Mouse (Mus musculus): ENCODE measurements around the gene Golga4. TPM values are rescaled to one million over a fixed set of nuclear protein-coding genes. Genes with fewer than 3 reads are reported as not detected.
A peak's percentile ranks its signal among the peaks of the same experiment; 100 is the strongest.

The Golga4 gene
- polyA plus RNA-seq, 1 experiment from 2014 or later: 52.5 TPM

GRCm38 (mm10) chr9:118569328-118569727 is 63.3 kb downstream of the Golga4 start:
- no peaks in the 10 kb centered on the region for H3K9me3 ChIP-seq (ENCODE audit: control insufficient read depth)
- ATAC-seq: no peak
- no peaks in the 10 kb centered on the region for H3K4me1 ChIP-seq (replicated peaks; ENCODE audit: control insufficient read depth, insufficient read depth, low read length)
- WGBS: 88% methylated on average over 6 of the region's 6 CpGs
- H3K4me3 ChIP-seq (ENCODE audit: low read depth, low read length): no peak overlapping the region
- peaks cover 89% of the 10 kb centered on the region for H3K36me3 ChIP-seq (ENCODE audit: control insufficient read depth, insufficient read depth)
- H3K27me3 ChIP-seq (replicated peaks; ENCODE audit: control insufficient read depth, insufficient read depth, low read length): no peaks in the 10 kb centered on the region
- TF ChIP-seq CTCF (IDR thresholded peaks at IDR 0.05; ENCODE audit: low read depth): no peak
- H3K27ac ChIP-seq (ENCODE audit: low read depth, low read length): no peak overlapping the region
- no peak overlapping the region for H3K4me2 ChIP-seq (replicated peaks; ENCODE audit: low read depth)
- no peak overlapping the region for H3K9ac ChIP-seq (ENCODE audit: low read depth, low read length)

GRCm38 (mm10) chr9:118570865-118571264 is 64.8 kb downstream of the Golga4 start:
- peaks cover 89% of the 10 kb centered on the region for H3K36me3 ChIP-seq (ENCODE audit: control insufficient read depth, insufficient read depth)
- 74% methylated on average over 4 of the region's 4 CpGs for WGBS
- TF ChIP-seq CTCF (IDR thresholded peaks at IDR 0.05; ENCODE audit: low read depth): peak; percentile 37; the same call in 1 of the 2 replicates

DNA sequence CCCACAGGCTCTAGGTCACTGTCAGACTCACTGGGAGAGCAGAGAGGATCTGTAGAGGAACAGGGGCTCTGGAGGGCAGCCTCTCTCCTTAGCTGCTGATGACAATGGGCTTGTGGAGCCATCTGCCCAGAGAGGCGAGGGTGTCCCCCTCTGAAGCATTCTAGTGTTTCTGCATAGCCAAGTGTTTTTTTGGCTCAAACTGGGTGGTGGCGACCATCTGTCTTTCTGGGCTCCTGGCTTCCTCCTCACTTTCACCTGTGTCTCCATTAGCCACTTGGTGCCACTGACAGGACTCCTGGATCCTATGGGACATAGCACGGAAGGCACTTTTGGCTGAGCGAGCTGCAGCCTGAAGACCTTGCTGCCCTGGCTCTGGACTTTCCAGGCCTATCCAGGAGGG is 65.6 kb downstream of the Golga4 start:
- Histone ChIP-seq H3K9ac (ENCODE audit: low read depth, low read length) (no peak overlapping the region), H3K4me2 (replicated peaks; ENCODE audit: low read depth) (no peak overlapping the region), H3K4me1 (replicated peaks; ENCODE audit: control insufficient read depth, insufficient read depth, low read length) (no peaks in the 10 kb centered on the region), H3K9me3 (ENCODE audit: control insufficient read depth) (no peaks in the 10 kb centered on the region), H3K4me3 (ENCODE audit: low read depth, low read length) (no peak overlapping the region), H3K27ac (ENCODE audit: low read depth, low read length) (no peak overlapping the region), H3K27me3 (replicated peaks; ENCODE audit: control insufficient read depth, insufficient read depth, low read length) (no peaks in the 10 kb centered on the region), H3K36me3 (ENCODE audit: control insufficient read depth, insufficient read depth) (peaks cover 88% of the 10 kb centered on the region)
- no peak for ATAC-seq
- no peak for TF ChIP-seq CTCF (IDR thresholded peaks at IDR 0.05; ENCODE audit: low read depth)
- WGBS: 87% methylated on average over 4 of the region's 4 CpGs

More at GRCm38 (mm10) chr9:118570865-118571264, 64.8 kb downstream of the Golga4 start:
- H3K4me2 ChIP-seq (replicated peaks; ENCODE audit: low read depth): no peak overlapping the region
- H3K4me1 ChIP-seq (replicated peaks; ENCODE audit: control insufficient read depth, insufficient read depth, low read length): no peaks in the 10 kb centered on the region
- H3K27ac ChIP-seq (ENCODE audit: low read depth, low read length): no peak overlapping the region
- no peak overlapping the region for H3K4me3 ChIP-seq (ENCODE audit: low read depth, low read length)
- H3K9me3 ChIP-seq (ENCODE audit: control insufficient read depth): no peaks in the 10 kb centered on the region
- H3K27me3 ChIP-seq (replicated peaks; ENCODE audit: control insufficient read depth, insufficient read depth, low read length): no peaks in the 10 kb centered on the region
- H3K9ac ChIP-seq (ENCODE audit: low read depth, low read length): no peak overlapping the region
- no peak for ATAC-seq

DNA sequence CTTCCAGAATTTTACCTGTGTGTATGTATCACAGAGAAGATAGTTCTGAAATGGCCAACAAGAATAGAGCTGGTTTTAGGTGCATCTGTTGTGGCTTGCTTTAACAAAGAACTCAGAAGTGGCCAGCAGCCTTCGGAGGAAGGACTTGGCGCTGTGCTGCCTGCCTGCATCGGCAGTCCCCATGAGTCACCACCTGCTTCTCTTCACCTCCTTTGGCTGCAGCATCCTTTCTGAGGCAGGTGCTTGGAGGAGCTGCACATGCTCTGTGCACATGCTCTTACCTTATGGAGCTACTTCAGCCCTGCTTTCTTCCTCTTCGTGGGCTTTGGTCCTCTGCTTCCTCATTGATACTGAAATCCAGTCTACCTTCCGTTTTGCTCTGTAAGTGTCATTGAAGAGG is 68.8 kb downstream of the Golga4 start:
- no peak overlapping the region for H3K9ac ChIP-seq (ENCODE audit: low read depth, low read length)
- no peaks in the 10 kb centered on the region for H3K27me3 ChIP-seq (replicated peaks; ENCODE audit: control insufficient read depth, insufficient read depth, low read length)
- no peak overlapping the region for H3K4me3 ChIP-seq (ENCODE audit: low read depth, low read length)
- ATAC-seq: no peak
- WGBS: 88% methylated on average over 5 of the region's 5 CpGs
- H3K9me3 ChIP-seq (ENCODE audit: control insufficient read depth): no peaks in the 10 kb centered on the region
- H3K4me2 ChIP-seq (replicated peaks; ENCODE audit: low read depth): no peak overlapping the region
- no peak for TF ChIP-seq CTCF (IDR thresholded peaks at IDR 0.05; ENCODE audit: low read depth)
- H3K4me1 ChIP-seq (replicated peaks; ENCODE audit: control insufficient read depth, insufficient read depth, low read length): 0 out of 2 replicates have a peak, but pooled peaks cover 2% of the 10 kb centered on the region
- H3K36me3 ChIP-seq (ENCODE audit: control insufficient read depth, insufficient read depth): peaks cover 84% of the 10 kb centered on the region
- no peak overlapping the region for H3K27ac ChIP-seq (ENCODE audit: low read depth, low read length)

DNA sequence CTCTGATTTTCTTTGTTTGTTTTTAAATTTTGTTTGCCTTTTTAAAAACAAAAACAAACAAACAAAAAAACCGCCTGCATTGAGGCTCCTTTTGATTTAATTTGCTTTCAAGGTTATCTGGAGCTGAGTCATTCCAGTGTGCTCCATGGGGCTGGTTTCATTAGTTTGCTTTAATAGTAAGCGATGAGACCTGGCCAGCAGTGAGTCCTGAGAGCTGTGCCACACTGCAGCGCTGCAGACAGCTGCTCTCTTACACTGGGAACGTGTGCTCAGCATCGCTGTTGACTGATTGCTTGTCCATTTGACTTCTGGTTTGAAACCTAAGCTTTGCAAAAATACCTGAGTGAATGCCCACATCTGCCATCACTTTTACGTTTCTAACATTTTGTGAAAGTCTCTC is 74.3 kb downstream of the Golga4 start:
- 68% methylated on average over 6 of the region's 6 CpGs for WGBS
- 0 out of 2 replicates have a peak, but pooled peaks cover 2% of the 10 kb centered on the region for H3K4me1 ChIP-seq (replicated peaks; ENCODE audit: control insufficient read depth, insufficient read depth, low read length)
- H3K4me2 ChIP-seq (replicated peaks; ENCODE audit: low read depth): no peak overlapping the region
- no peak overlapping the region for H3K9ac ChIP-seq (ENCODE audit: low read depth, low read length)
- TF ChIP-seq CTCF (IDR thresholded peaks at IDR 0.05; ENCODE audit: low read depth): no peak
- no peak overlapping the region for H3K4me3 ChIP-seq (ENCODE audit: low read depth, low read length)
- no peak overlapping the region for H3K27ac ChIP-seq (ENCODE audit: low read depth, low read length)
- no peaks in the 10 kb centered on the region for H3K27me3 ChIP-seq (replicated peaks; ENCODE audit: control insufficient read depth, insufficient read depth, low read length)
- H3K36me3 ChIP-seq (ENCODE audit: control insufficient read depth, insufficient read depth): peaks cover 73% of the 10 kb centered on the region
- ATAC-seq: no peak
- no peaks in the 10 kb centered on the region for H3K9me3 ChIP-seq (ENCODE audit: control insufficient read depth)

DNA sequence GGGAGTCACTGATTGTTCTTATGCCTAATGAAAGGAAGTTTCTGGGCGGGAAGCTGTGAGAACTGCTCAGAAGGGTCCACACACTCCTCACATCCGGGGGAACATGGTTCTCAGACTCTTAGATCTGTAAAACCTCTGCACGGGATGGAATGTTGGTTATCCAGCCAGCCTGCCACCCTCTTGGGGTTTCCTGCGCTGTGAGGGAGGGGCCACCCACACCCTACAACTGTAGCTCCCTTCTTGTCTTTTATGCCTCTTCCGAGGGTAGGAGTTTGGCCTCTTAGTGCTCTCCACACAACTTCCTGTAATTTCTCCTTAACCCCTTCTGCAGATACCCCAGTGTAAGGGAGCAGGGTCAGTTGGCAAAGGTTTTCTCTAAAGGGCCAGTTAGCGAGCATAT is 76.7 kb downstream of the Golga4 start:
- Histone ChIP-seq H3K4me1 (replicated peaks; ENCODE audit: control insufficient read depth, insufficient read depth, low read length) (peaks cover 6% of the 10 kb centered on the region; the same call in 1 of the 2 replicates), H3K9me3 (ENCODE audit: control insufficient read depth) (no peaks in the 10 kb centered on the region), H3K4me3 (ENCODE audit: low read depth, low read length) (no peak overlapping the region), H3K36me3 (ENCODE audit: control insufficient read depth, insufficient read depth) (peaks cover 53% of the 10 kb centered on the region), H3K27me3 (replicated peaks; ENCODE audit: control insufficient read depth, insufficient read depth, low read length) (no peaks in the 10 kb centered on the region), H3K27ac (ENCODE audit: low read depth, low read length) (no peak overlapping the region), H3K9ac (ENCODE audit: low read depth, low read length) (no peak overlapping the region), H3K4me2 (replicated peaks; ENCODE audit: low read depth) (no peak overlapping the region)
- ATAC-seq: no peak
- TF ChIP-seq CTCF (IDR thresholded peaks at IDR 0.05; ENCODE audit: low read depth): no peak
- WGBS: 62% methylated on average over 6 of the region's 6 CpGs

DNA sequence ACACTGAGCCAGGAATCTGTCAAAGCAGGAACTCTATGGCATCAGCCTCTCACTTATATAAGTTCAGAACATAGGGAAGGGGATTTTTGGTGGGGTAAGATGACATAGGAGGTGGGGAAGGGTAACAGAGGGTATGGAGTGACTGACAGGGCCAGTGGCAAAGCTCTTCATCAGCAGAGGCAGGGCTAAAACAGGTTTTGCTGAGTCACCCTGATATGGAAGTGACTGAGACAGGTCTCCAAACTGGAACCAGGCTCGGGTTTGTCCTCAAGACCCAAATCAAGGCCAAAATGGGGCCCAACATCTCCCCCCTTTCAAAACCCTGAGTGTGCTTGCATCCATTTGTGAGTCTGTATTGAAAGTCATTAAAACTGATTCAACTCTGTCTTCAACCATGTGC is 78.8 kb downstream of the Golga4 start:
- H3K4me1 ChIP-seq (replicated peaks; ENCODE audit: control insufficient read depth, insufficient read depth, low read length): peaks cover 3% of the 10 kb centered on the region; the same call in 1 of the 2 replicates
- no peaks in the 10 kb centered on the region for H3K9me3 ChIP-seq (ENCODE audit: control insufficient read depth)
- H3K4me3 ChIP-seq (ENCODE audit: low read depth, low read length): no peak overlapping the region
- no peaks in the 10 kb centered on the region for H3K27me3 ChIP-seq (replicated peaks; ENCODE audit: control insufficient read depth, insufficient read depth, low read length)
- ATAC-seq: no peak
- TF ChIP-seq CTCF (IDR thresholded peaks at IDR 0.05; ENCODE audit: low read depth): no peak
- H3K4me2 ChIP-seq (replicated peaks; ENCODE audit: low read depth): no peak overlapping the region
- H3K9ac ChIP-seq (ENCODE audit: low read depth, low read length): no peak overlapping the region
- no peak overlapping the region for H3K27ac ChIP-seq (ENCODE audit: low read depth, low read length)
- H3K36me3 ChIP-seq (ENCODE audit: control insufficient read depth, insufficient read depth): peaks cover 39% of the 10 kb centered on the region
- WGBS: 59% methylated on average over 1 of the region's 1 CpGs
